Mouse (Mus musculus) thymus, postnatal 10 days (tissue): ENCODE measurements around the gene Clic3.

Experiments
- DNase-seq, 2 experiments: peaks; one replicate each; pipeline ENCODE4 v3.0.0; 2021; ENCODE audit warnings: low spot score in 2 of 2

The Clic3 gene

DNA sequence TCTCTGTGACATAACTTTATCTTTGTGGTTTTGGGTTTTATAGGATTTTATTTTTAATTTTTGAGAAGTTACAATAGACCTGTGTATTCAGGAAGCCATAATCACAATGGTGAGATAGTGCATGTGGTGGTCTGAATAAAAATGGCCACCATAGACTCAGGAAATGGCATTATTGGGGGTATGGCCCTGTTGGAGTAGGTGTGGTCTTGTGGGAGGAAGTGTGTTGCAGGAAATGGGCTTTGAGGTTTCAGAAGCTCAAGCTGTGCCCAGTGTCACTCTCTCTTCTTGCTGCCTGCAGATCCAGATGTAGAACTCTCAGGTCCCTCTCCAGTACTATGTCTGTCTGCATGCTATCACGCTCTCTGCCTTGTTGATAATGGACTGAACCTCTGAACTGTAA is 23.9 kb downstream of the Clic3 start:
- DNase-seq: no peak

DNA sequence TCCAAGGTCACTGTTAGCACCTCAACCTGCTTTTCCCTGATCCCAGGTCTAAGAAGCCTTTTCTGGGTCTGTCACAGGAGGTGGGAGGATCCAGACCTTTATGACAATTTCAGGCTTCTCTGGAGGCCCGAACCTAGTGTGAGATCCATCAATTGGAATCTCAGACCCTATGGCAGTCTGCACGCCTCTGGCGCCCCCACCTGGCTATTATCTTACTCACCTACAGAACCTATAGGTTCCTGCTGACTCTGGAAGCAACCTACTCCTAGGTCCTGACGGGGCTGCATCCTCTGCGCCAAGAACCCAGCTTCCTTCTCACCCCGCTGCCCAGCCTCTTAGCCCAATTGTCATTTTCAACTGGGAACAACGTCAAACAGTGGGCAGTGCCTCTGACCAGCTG is 26.3 kb downstream of the Clic3 start:
- DNase-seq: peak; percentile 42 to 70

DNA sequence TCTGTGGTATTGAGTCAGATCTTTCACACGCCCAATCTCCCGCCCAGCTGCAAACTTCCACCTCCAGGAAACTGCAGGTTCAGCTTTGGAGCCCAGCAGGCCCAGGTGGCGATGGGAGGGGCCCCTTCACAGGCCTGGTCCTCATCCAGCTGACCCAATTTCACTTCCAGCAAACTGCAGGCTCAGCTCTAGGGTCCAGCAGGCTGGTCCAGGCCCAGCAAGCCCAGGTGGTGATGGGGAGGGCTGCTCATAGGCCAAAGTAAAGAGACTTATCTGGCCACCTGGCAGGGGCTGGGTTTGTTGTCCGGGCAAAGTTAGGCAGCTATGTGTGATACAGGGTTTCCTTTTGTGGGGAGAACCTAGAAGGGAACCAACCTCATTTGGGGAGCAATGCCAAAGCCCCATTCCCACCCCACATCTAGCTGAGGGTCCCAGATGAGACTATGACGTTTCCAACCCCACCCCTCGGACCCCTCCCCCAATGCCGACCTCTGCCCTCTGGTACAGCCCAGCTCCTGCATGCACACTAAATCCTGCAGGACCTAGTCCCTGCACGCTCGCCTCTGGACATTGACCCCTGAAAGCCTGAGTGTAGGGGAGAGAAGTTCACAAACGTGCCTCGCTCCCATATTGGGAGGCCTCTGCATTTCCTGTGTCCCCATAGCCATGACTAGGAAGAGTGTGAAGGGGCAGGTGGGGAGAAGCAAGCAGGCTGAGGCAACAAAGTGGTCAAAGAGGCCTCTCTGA is 28.4 kb downstream of the Clic3 start:
- DNase-seq: peak; percentile 44 to 49

DNA sequence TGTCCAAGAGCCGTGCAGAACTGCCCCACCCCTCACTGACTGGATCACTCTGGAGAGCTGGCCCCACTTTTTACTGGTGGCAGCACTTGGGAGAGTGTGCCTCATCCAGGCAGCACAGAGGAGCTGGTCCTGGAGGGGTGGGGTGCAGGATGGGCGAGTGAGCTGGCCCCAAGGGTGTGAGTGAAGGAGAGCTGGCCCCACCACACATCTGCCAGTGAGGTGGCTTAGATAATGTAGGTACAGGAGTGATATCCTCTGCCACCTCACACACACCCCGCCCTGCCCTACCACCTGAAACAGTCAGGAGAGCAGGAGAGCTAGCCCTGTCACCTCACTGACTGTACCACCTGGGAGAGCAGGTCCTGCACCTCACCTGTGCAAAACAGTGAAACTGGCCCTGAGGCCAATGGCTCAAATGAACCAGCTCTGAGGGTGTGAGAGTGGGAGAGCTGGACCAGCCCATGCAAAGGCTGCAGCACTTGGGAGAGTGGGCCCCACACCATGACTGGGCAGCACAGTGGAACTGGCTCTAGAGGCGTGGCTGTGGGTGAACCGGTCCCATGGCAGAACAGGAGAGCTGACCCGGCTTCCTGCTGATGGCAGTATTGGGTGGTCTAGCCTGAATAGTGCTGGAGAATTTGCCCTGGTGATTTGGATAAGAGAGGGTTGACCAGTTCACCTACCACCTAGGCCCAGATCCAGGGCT is 31.5 kb downstream of the Clic3 start:
- no peak for DNase-seq

DNA sequence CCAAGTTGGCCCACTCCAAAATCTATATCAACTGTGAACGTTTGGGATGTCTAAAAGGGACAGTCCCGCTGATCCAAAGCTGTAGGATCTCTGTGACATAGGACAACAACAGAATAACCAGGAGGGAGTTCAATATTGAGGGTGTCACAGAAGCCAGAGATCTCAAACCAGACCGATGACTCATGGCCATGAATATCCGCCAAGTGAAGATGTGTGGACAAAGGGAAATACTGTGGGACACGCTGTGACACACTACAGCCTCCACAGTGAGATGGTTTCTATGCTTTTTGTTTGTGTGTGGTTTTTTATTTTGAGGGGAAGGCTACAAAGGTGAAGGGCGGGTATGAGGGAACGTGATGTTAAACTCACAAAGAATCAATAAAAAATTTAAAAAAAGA is 32.0 kb downstream of the Clic3 start:
- DNase-seq: no peak

DNA sequence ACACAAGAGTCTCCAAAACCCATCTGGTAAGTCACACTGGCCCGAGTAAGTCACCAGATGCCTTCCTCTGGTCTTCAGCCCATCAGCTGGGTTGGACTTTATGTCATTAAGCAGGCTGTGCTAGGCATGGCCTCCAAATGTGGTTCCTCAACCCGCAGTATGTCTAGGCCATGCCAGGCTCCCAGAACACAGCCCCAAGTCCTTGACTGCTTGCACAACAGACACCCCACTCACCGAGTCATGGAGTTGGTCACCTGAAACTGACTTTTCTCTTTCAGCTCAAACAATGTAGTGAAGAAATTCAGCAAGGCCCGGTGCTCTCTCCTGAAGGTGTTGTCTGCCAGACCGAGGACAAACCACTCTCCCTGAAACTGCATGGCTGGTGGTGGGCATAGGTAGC is 36.4 kb downstream of the Clic3 start:
- no peak for DNase-seq

DNA sequence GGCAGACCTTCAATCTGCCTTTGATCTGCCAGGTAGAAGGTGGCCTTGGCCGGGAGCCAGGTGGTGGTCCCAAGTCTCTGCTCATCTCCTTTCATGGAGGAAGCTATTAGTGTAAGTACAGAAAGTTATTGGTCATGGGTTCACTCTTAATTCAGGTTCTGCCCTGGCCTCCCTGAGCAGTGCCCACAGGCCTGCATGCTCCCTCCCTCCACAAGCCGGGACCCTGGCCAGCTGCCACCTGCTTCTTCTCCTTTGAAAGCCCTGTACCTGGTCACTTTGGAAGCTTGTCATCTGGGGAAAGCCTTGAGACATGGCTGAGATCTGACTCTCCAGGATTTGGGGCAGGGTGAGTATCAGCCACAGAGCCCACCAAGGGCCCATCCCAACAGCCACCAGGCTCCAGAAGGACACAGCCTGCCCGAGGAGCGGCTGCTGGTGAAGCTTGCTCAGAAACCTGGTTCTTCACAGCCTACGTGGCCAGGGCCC is 36.9 kb downstream of the Clic3 start, which contains the start of gene Lcn12:
Gene Lcn12 (minus strand): TSS at position 436 of the 486 bp plus-strand sequence.
- no peak for DNase-seq

DNA sequence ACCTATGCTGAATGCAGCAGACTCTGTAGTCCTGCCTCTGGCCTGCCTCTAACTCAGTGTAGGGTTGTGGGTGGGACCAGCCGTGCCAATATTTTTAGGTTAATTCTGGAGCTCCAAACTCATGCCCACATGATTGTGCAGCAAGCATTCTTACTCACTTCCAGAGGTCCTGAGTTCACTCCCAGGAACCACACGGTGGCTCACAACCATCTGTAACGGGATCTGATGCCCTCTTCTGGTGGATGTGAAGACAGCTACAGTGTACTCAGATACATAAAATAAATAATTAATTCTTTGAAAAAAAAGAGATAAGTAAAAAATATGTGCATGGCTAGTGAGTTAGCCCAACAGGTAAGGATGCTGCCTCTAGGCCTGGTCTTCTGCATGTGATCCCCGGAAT is 39.8 kb downstream of the Clic3 start:
- DNase-seq: no peak

DNA sequence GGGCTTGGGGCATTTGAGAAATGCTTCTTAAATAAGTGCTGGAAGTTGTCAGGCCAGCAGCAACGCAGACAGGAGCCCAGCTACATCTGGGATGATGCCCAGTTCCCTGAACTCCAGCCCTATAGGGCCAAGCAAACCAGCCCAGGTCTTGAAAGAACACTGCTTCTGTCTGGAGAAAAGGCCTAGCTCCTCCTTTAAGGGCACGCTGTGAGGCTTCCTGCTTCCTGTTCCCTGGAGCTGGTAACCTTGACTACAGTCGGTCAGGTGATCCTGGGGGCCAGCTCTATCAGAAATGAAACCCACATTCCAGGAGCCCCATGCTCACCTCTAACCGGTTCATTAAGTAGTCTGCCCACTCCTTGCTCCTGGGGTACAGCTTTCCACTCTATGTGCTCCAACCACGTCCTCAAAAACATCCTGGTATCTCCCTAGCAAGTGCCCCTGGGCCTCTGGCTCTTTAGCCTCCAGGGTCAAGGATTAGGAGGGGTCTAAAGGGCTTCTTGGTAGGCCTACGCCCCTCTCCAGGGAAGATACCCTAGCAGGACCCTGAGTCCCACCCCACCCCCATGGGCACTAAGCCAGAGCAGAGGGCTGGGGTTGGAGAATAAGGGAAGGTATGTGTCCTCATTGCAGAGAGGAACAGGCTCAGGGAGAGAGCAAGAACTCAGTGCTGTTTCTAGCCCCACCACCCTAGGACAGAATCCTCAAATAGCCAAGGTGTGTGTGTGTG is 41.4 kb downstream of the Clic3 start:
- no peak for DNase-seq

DNA sequence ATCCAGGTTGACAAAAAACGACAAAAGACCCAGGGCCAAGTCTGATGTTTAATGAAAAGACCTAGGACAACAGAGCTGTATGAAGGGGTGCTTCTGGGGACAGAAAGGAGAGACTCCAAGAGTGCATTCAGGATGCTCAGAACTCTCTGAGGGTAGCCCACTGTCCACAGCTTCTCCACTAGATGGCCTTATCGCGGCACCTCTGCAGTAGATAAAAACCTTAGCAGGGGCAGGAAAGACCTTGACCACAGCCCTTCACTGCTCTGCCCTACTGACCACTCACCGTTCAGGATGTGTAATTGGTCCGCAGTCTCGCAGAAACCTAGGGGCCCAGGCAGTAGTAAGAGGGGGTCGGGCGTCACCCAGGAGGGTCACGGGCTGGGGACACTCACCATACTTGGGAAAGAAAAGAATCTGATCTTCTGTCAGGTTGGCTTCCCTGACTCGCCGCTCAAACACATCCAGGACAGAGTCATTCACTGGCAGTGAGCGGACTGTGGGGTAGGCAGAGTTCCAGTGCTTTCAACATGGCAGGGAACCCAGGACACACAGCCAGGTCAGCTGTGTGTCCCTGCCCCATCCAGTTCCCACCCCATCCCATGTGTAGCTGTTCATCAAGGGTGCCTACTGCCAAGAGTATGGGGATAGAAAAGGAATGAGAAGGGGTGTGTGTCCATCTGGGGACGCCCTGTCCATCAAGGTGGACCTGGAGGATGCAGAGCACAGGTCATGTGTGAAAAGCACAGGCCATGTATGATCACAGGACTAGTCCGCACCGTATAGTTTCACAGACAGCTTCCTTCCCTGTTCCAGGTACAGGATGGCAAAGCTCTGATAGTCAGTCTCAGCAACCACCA is 42.2 kb downstream of the Clic3 start:
- DNase-seq: no peak

DNA sequence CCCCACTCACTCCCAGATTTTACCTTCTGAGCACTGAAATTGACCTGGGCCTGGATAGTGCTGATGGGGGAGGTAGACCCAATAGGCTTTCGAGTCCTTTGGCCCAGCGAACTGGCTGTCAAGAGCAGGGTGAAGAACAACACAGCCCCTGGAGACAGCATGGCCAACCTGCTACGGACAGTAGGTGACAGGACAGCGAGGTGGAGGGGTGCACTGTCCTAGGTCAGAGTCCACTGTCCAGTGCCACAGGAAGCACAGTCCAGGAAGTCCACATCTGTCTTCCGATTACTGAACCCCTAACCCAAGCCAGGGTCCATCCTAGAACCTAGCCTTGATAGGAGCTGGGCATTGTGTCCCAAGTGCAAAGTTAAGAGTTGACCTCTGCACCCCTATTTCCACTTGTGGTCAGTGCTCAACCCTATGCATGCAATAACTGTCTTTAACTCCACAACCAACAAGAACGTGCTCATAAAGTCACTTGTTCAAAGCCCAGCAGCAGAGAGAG is 43.5 kb downstream of the Clic3 start:
- no peak for DNase-seq

DNA sequence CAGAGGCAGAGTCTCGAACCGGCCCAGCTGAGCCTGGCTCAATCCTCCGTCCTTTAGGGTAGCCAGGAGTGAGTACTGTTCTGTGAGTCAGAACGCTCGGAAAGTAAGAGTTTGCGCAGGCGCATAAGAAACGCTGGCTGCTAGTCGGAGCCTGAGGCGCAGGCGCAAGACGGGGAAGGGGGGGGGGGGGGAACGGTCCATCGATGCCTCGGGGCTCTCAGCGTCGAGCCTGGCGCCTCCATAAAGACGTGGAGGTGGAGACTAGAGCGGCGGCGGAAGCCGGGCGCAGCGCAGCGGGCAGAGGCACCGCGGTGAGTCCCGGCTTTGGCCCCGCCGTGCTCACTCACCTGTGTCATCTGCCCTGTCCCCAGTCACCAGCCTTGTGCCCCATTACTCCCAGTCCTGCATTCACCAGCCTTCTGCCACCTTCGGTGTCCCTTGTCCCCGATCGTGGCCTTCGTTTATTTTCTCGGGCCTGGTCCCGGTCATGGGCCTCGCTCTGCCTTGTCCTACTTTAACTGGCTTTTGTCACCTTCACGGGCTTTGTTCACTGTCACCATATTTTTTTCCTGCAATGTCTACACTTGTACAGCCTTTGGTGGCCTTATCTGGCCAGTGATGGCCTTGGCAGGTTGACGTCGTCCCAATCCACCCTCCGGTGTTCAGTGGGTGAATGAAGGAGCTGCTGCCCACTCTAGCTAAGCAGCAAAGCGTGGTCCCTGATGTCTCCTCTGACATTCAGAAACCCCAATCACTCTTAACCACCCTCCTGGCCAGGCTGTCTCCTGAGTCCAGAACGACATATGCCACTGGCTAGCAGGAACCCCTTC is 44.2 kb downstream of the Clic3 start, which contains the start of gene Fbxw5:
Gene Fbxw5 (plus strand): TSS at position 175 of the 830 bp plus-strand sequence.
- peak; percentile 79 to 83 for DNase-seq

DNA sequence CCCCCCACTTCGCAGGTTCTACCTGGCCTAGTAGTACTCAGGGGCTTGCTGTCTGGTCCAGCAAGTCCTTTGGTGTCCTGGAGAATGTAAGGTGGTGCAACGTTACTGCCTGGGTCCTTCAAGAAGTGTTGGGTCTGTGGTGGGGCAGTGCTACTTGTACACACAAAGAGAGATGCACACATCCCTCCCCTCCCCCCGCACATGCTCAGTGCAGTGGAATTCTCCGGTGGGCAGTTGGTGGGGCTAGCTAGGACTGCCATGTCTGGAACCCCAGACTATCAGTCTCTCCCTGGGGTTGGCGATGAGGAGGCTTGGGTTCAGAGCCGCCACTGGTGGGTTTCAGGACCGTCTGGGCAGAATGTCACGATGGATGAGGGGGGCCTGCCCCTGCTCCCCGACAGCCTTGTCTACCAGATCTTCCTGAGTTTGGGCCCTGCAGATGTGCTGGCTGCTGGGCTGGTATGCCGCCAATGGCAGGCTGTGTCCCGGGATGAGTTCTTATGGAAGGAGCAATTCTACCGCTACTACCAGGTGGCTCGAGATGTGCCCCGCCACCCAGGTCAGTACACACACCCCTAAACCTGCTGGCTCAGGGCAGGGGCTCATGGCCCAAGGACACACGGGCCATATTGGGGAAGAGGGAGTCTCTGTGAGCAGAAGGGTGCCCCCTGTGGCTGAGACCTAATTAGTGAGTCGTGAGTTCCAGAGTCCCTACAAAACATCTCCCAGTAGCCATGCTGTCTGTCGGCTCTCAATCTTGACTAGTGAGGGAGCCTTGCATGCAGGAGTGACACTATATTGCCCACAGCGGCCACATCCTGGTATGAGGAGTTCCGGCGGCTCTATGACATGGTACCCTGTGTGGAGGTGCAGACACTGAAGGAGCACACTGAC is 45.2 kb downstream of the Clic3 start, which contains the start of gene C8g:
Gene C8g (minus strand): TSS at position 127 of the 894 bp plus-strand sequence.
- no peak for DNase-seq

DNA sequence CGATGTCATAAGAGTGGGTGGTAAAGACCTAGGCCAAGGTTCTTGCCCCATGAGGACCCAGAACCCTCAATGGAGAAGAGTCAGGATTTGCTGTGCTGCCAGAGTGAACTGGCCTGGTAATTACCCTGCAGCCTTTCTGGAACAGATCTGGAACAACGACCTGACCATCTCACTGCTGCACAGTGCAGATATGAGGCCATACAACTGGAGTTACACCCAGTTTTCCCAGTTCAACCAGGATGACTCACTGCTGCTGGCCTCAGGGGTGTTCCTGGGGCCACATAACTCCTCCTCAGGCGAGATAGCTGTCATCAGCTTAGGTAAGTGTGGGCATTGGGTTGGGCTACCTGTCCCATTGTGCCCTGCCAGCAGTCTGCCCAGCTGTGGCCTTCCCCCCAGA is 46.1 kb downstream of the Clic3 start:
- DNase-seq: no peak

DNA sequence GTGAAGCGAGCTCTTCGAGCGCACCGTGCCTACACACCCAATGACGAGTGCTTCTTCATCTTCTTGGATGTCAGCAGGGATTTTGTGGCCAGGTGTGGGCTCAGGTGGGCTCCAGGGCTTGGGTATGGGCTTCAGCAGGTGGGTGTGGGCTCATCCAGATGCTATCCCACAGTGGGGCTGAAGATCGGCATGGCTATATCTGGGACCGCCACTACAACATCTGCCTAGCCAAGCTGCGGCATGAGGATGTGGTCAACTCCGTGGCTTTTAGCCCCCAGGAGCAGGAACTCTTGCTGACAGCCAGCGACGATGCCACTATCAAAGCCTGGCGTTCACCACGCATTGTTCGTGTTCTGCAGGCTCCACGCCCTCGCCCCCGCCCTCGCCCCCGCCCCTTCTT is 47.9 kb downstream of the Clic3 start:
- DNase-seq: no peak

DNA sequence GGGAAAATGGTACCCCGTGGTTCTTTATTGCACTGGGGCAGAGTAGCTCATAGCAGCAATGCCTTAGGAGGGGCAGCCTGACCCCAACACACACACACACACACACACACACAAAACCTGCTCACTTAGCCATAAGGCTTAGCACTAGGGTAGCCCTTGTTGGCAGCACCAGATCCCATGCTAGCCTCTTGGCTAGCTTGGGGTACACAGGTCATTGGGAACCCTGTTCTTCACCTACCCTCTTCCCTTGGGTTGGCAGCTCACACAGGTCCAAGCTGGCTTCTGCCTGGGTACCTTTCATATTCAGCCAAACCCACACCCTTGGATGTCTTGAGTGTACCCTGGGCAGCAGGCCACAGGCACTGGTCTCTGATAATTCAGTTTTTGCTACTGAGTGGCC is 48.4 kb downstream of the Clic3 start:
- no peak for DNase-seq

DNA sequence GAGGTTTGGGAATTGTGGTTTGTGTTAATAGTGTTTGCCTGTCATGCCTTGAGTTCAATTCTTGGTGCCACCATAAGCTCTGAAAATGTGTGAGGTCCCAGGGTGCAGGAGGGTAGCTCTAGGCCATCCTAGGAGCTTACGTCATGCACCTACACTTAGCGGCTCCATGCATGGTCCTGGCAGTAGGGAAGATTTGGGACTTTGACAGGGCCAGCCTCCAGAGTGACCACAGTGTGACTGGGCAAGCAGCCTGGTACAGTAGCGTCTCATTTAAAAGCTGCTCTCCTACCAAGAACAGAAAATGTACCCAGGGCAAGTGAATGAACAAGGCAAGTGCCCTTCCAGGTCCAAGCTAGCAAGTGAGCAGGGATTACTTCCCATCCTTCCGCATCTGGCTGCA is 49.2 kb downstream of the Clic3 start:
- no peak for DNase-seq

DNA sequence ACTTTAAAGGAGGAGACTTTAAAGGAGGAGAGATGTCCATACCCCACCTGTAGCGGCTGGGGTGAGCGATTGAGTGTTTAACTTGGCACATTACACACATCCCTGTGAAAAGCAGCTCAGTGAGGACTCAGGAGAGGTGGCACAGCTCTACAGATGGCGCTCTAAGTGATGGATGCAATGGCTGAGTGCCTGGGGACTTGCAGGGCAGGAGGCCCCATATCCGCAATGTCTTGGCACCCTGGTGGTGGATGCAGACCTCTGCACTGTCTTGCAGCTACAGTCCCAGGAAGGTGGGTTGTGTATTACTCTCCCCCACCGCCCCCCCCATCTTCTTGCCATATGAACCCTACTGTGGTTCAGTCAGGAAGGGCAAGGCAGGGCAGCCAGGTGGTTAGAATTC is 50.3 kb downstream of the Clic3 start:
- DNase-seq: peak; percentile 63 to 68
